Mouse (Mus musculus): ENCODE results near the gene Wdr47. TPM values are rescaled to one million over a fixed set of nuclear protein-coding genes. Genes with fewer than 3 reads are reported as not detected.

Gene Wdr47
- polyA plus RNA-seq (2014; fragmentation: Nextera tagmentation; extraction: Ambion mirVana) = 83.3 and 123 TPM in 2 replicates

- peak within 1 kb of the TSS; percentile 93 for H3K4me3 ChIP-seq (replicated peaks; ENCODE audit: low read depth, low read length)
- no peaks in the 10 kb centered on the region for H3K27me3 ChIP-seq (ENCODE audit: control insufficient read depth, insufficient read depth, low read length)
- peak within 1 kb of the TSS; percentile 72 for H3K4me2 ChIP-seq (ENCODE audit: low read length)
- no peaks in the 10 kb centered on the region for H3K9me3 ChIP-seq (ENCODE audit: control insufficient read depth, low read length)
- 6% methylated on average over 44 of the region's 44 CpGs for WGBS
- no peaks in the 10 kb centered on the region for H3K36me3 ChIP-seq (ENCODE audit: control insufficient read depth, insufficient read depth, low read length)
- ATAC-seq (ENCODE audit: low FRiP score, low TSS enrichment) = peak; percentile 99
- H3K9ac ChIP-seq (replicated peaks; ENCODE audit: low read length) = peak within 1 kb of the TSS; percentile 70
- DNase-seq = peak; percentile 98
- peak within 1 kb of the TSS; percentile 88 for H3K27ac ChIP-seq (replicated peaks; ENCODE audit: low read depth, low read length)
- peaks cover 10% of the 10 kb centered on the region for H3K4me1 ChIP-seq (ENCODE audit: control insufficient read depth, insufficient read depth, low read length)
Observed at GRCm38 (mm10) chr3:108590786-108591529, at the start of gene Wdr47. Gene Wdr47 (plus strand): TSS chr3:108591279.

- WGBS = 84% methylated on average over 11 of the region's 11 CpGs
Observed at GRCm38 (mm10) chr3:108542299-108542698, 48.8 kb upstream of the Wdr47 start.

GRCm38 (mm10) chr3:108554111-108554561 is 36.9 kb upstream of the Wdr47 start:
- H3K27me3 ChIP-seq (ENCODE audit: control insufficient read depth, insufficient read depth, low read length) = no peaks in the 10 kb centered on the region
- H3K27ac ChIP-seq (replicated peaks; ENCODE audit: low read depth, low read length) = peak overlapping the region; percentile 94
- peaks cover 30% of the 10 kb centered on the region for H3K36me3 ChIP-seq (ENCODE audit: control insufficient read depth, insufficient read depth, low read length)
- ATAC-seq (ENCODE audit: low FRiP score, low TSS enrichment) (peak; percentile 80), DNase-seq (no peak)
- WGBS = under 1% methylated on average over 42 of the region's 42 CpGs
- H3K4me1 ChIP-seq (ENCODE audit: control insufficient read depth, insufficient read depth, low read length) = peaks cover 6% of the 10 kb centered on the region; the same call in 1 of the 2 replicates
- H3K9ac ChIP-seq (replicated peaks; ENCODE audit: low read length) = peak overlapping the region; percentile 98
- H3K9me3 ChIP-seq (ENCODE audit: control insufficient read depth, low read length) = no peaks in the 10 kb centered on the region
- H3K4me3 ChIP-seq (replicated peaks; ENCODE audit: low read depth, low read length) = peak overlapping the region; percentile 86
- peak overlapping the region; percentile 79 for H3K4me2 ChIP-seq (ENCODE audit: low read length)

More at GRCm38 (mm10) chr3:108542299-108542698, 48.8 kb upstream of the Wdr47 start:
- H3K4me2 ChIP-seq (ENCODE audit: low read length) = no peak overlapping the region
- H3K27ac ChIP-seq (replicated peaks; ENCODE audit: low read depth, low read length) = no peak overlapping the region
- H3K9me3 ChIP-seq (ENCODE audit: control insufficient read depth, low read length) = no peaks in the 10 kb centered on the region
- no peak for ATAC-seq (ENCODE audit: low FRiP score, low TSS enrichment)
- no peak overlapping the region for H3K4me3 ChIP-seq (replicated peaks; ENCODE audit: low read depth, low read length)
- peaks cover 6% of the 10 kb centered on the region; the same call in 1 of the 2 replicates for H3K4me1 ChIP-seq (ENCODE audit: control insufficient read depth, insufficient read depth, low read length)
- no peaks in the 10 kb centered on the region for H3K27me3 ChIP-seq (ENCODE audit: control insufficient read depth, insufficient read depth, low read length)
- DNase-seq = no peak
- H3K9ac ChIP-seq (replicated peaks; ENCODE audit: low read length) = no peak overlapping the region
- H3K36me3 ChIP-seq (ENCODE audit: control insufficient read depth, insufficient read depth, low read length) = no peaks in the 10 kb centered on the region

GRCm38 (mm10) chr3:108554587-108555312 is 36.3 kb upstream of the Wdr47 start:
- ATAC-seq (ENCODE audit: low FRiP score, low TSS enrichment) (peak; percentile 96), DNase-seq (peak; percentile 99)
- Histone ChIP-seq H3K27ac (replicated peaks; ENCODE audit: low read depth, low read length) (peak overlapping the region; percentile 94), H3K9ac (replicated peaks; ENCODE audit: low read length) (peak overlapping the region; percentile 98), H3K4me2 (ENCODE audit: low read length) (peak overlapping the region; percentile 79), H3K4me3 (replicated peaks; ENCODE audit: low read depth, low read length) (peak overlapping the region; percentile 86), H3K36me3 (ENCODE audit: control insufficient read depth, insufficient read depth, low read length) (peaks cover 30% of the 10 kb centered on the region), H3K4me1 (ENCODE audit: control insufficient read depth, insufficient read depth, low read length) (peaks cover 6% of the 10 kb centered on the region; the same call in 1 of the 2 replicates), H3K9me3 (ENCODE audit: control insufficient read depth, low read length) (no peaks in the 10 kb centered on the region), H3K27me3 (ENCODE audit: control insufficient read depth, insufficient read depth, low read length) (no peaks in the 10 kb centered on the region)
- 16% methylated on average over 22 of the region's 22 CpGs for WGBS

GRCm38 (mm10) chr3:108557888-108558287 is 33.2 kb upstream of the Wdr47 start:
- Histone ChIP-seq H3K36me3 (ENCODE audit: control insufficient read depth, insufficient read depth, low read length) (peaks cover 33% of the 10 kb centered on the region), H3K9ac (replicated peaks; ENCODE audit: low read length) (no peak overlapping the region), H3K4me1 (ENCODE audit: control insufficient read depth, insufficient read depth, low read length) (peaks cover 16% of the 10 kb centered on the region), H3K27me3 (ENCODE audit: control insufficient read depth, insufficient read depth, low read length) (no peaks in the 10 kb centered on the region), H3K4me2 (ENCODE audit: low read length) (no peak overlapping the region), H3K27ac (replicated peaks; ENCODE audit: low read depth, low read length) (no peak overlapping the region), H3K4me3 (replicated peaks; ENCODE audit: low read depth, low read length) (no peak overlapping the region), H3K9me3 (ENCODE audit: control insufficient read depth, low read length) (no peaks in the 10 kb centered on the region)
- WGBS = 93% methylated on average over 4 of the region's 4 CpGs
- DNase-seq (no peak), ATAC-seq (ENCODE audit: low FRiP score, low TSS enrichment) (no peak)

- Histone ChIP-seq H3K4me1 (ENCODE audit: control insufficient read depth, insufficient read depth, low read length) (peaks cover 14% of the 10 kb centered on the region), H3K9ac (replicated peaks; ENCODE audit: low read length) (peak within 1 kb of the TSS; percentile 79), H3K27me3 (ENCODE audit: control insufficient read depth, insufficient read depth, low read length) (no peaks in the 10 kb centered on the region), H3K36me3 (ENCODE audit: control insufficient read depth, insufficient read depth, low read length) (peaks cover 22% of the 10 kb centered on the region), H3K27ac (replicated peaks; ENCODE audit: low read depth, low read length) (peak within 1 kb of the TSS; percentile 94), H3K9me3 (ENCODE audit: control insufficient read depth, low read length) (no peaks in the 10 kb centered on the region), H3K4me3 (replicated peaks; ENCODE audit: low read depth, low read length) (peak within 1 kb of the TSS; percentile 84), H3K4me2 (ENCODE audit: low read length) (peak within 1 kb of the TSS; percentile 64)
- peak; percentile 100 for DNase-seq
- WGBS = under 1% methylated on average over 44 of the region's 45 CpGs
- peak; percentile 95 for ATAC-seq (ENCODE audit: low FRiP score, low TSS enrichment)
Observed at GRCm38 (mm10) chr3:108562133-108562730, 28.8 kb upstream of the Wdr47 start, which contains the start of gene Tmem167b. Gene Tmem167b (minus strand): TSS chr3:108562466.

- H3K27ac ChIP-seq (replicated peaks; ENCODE audit: low read depth, low read length) = peak overlapping the region; percentile 94
- ATAC-seq (ENCODE audit: low FRiP score, low TSS enrichment) = peak; percentile 71
- H3K27me3 ChIP-seq (ENCODE audit: control insufficient read depth, insufficient read depth, low read length) = no peaks in the 10 kb centered on the region
- 15% methylated on average over 15 of the region's 15 CpGs for WGBS
- H3K9me3 ChIP-seq (ENCODE audit: control insufficient read depth, low read length) = no peaks in the 10 kb centered on the region
- peak overlapping the region; percentile 84 for H3K4me3 ChIP-seq (replicated peaks; ENCODE audit: low read depth, low read length)
- H3K36me3 ChIP-seq (ENCODE audit: control insufficient read depth, insufficient read depth, low read length) = peaks cover 17% of the 10 kb centered on the region
- peak; percentile 73 for DNase-seq
- H3K4me2 ChIP-seq (ENCODE audit: low read length) = peak overlapping the region; percentile 64
- H3K9ac ChIP-seq (replicated peaks; ENCODE audit: low read length) = peak overlapping the region; percentile 13; the same call in 1 of the 2 replicates
- H3K4me1 ChIP-seq (ENCODE audit: control insufficient read depth, insufficient read depth, low read length) = peaks cover 14% of the 10 kb centered on the region
Observed at GRCm38 (mm10) chr3:108562777-108563271, 28.3 kb upstream of the Wdr47 start.

GRCm38 (mm10) chr3:108563309-108563708 is 27.8 kb upstream of the Wdr47 start:
- DNase-seq = peak; percentile 92

More at GRCm38 (mm10) chr3:108563309-108563708, 27.8 kb upstream of the Wdr47 start:
- Histone ChIP-seq H3K27me3 (ENCODE audit: control insufficient read depth, insufficient read depth, low read length) (no peaks in the 10 kb centered on the region), H3K9ac (replicated peaks; ENCODE audit: low read length) (peak overlapping the region; percentile 13; the same call in 1 of the 2 replicates), H3K36me3 (ENCODE audit: control insufficient read depth, insufficient read depth, low read length) (peaks cover 12% of the 10 kb centered on the region), H3K27ac (replicated peaks; ENCODE audit: low read depth, low read length) (peak overlapping the region; percentile 94), H3K4me2 (ENCODE audit: low read length) (peak overlapping the region; percentile 64), H3K4me1 (ENCODE audit: control insufficient read depth, insufficient read depth, low read length) (peaks cover 14% of the 10 kb centered on the region), H3K4me3 (replicated peaks; ENCODE audit: low read depth, low read length) (peak overlapping the region; percentile 84), H3K9me3 (ENCODE audit: control insufficient read depth, low read length) (no peaks in the 10 kb centered on the region)
- 6% methylated on average over 4 of the region's 4 CpGs for WGBS
- ATAC-seq (ENCODE audit: low FRiP score, low TSS enrichment) = no peak

Data from midbrain, embryonic 14.5 days (tissue).